Mouse (Mus musculus) cerebellum, adult 2 months (tissue): ENCODE data around the gene Plpp1.

ENCODE experiments used
- CTCF ChIP-seq: fragments of 200-500 bp; IDR thresholded peaks from 2 replicates; pipeline ENCODE4 v1.5.1; 2011; ENCODE audit warnings: low read depth, mild to moderate bottlenecking, control low read depth, low read length, moderate library complexity, borderline replicate concordance; ENCODE audit not compliant: insufficient read depth
- POLR2A ChIP-seq: fragments of 200-500 bp; IDR thresholded peaks from 2 replicates; pipeline ENCODE4 v1.6.1; 2011; ENCODE audit warnings: low read length, control low read depth, borderline replicate concordance; ENCODE audit not compliant: insufficient read depth

DNA sequence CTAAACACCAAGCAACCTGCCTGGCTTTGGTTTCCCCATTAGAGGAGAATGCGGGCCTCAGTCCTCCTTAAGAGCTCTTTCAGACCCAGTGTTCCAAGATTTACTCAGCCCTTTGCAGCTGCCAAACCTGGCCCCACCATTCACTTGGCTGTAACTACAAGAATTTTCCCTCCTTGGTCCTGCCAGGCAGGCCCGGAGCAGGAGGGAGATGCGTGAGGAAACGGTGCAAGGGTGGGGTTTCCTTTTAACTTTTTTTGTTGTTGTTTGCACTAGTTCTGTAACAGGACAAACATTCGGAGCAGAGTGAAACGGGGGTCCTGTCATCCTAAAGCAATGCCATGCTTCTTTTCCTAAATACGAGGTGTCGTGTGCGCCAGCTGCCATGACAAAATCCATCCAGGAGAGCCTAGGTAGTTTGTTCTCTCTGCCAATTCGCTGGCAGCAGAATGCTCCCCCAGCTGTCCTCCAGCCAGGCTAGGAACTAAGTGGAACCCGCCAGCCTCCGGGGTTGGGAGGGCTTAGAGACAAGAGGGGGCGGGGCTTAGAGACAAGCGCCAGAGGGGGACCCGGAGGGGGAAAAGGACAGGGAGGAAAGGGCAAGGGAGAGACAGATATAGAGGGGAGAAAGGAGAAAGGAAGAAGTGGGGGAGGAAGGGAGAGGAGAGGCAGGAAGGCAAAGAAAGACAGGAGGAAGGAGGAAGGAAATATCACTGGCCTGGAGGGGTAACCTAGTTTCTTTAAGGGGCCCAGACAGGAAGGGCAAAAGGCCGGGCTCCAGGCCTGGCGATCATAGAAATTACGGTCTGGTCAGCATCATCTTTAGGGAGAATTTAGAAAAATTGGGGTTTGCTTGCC, 48.9 kb upstream of the Plpp1 start:
- no peak for TF ChIP-seq CTCF
- TF ChIP-seq POLR2A: no peak
